In genomic region chr8:90954802-90955760, GRCm38 (mm10) we compare ENCODE assay signal across 8 mouse cellular contexts.
DNase-seq lines count a peak whose midpoint lies in the region; ATAC-seq lines count a peak whose summit lies in the region.

No protein-coding gene starts in this region.

- H3K9ac ChIP-seq in heart, embryonic 13.5 days = peak overlapping the region; percentile 88
- peak overlapping the region; percentile 56 for H3K9ac ChIP-seq in liver, embryonic 12.5 days
- H3K9ac ChIP-seq in stomach, embryonic 16.5 days (ENCODE audit: low read length) = peak overlapping the region; percentile 83

- peaks cover 4% of the 10 kb centered on the region; the same call in 1 of the 2 replicates for H3K4me1 ChIP-seq in brown adipose tissue, adult 24 weeks (ENCODE audit: control insufficient read depth, insufficient read depth, insufficient read length, low read length)
- peaks cover 22% of the 10 kb centered on the region for H3K4me1 ChIP-seq in heart, embryonic 13.5 days
- H3K4me1 ChIP-seq in liver, embryonic 12.5 days = peaks cover 14% of the 10 kb centered on the region; the same call in 1 of the 2 replicates
- H3K4me1 ChIP-seq in stomach, embryonic 16.5 days (ENCODE audit: control insufficient read depth, insufficient read depth, low read length) = peaks cover 15% of the 10 kb centered on the region

- peak overlapping the region; percentile 74 for H3K4me3 ChIP-seq in brown adipose tissue, adult 24 weeks (ENCODE audit: insufficient read depth, low read depth, low read length)
- H3K4me3 ChIP-seq in heart, embryonic 13.5 days = peak overlapping the region; percentile 67
- H3K4me3 ChIP-seq in liver, embryonic 12.5 days = peak overlapping the region; percentile 48
- H3K4me3 ChIP-seq in stomach, embryonic 16.5 days (replicated peaks; ENCODE audit: low read length) = peak overlapping the region; percentile 62

- ATAC-seq in CD4-positive, CD25-positive, alpha-beta regulatory T cell, adult 4 months = peak; percentile 89
- ATAC-seq in heart, embryonic 13.5 days (ENCODE audit: extremely low read depth, insufficient number of reproducible peaks, low FRiP score, low TSS enrichment) = peak; percentile 76; the same call in 1 of the 2 replicates
- peak; percentile 85 for ATAC-seq in liver, embryonic 12.5 days
- peak; percentile 89 for ATAC-seq in stomach, embryonic 16.5 days (ENCODE audit: insufficient read depth, low FRiP score)

- H3K36me3 ChIP-seq in heart, embryonic 13.5 days = 0 out of 2 replicates have a peak, but pooled peaks cover 7% of the 10 kb centered on the region
- peaks cover 6% of the 10 kb centered on the region for H3K36me3 ChIP-seq in liver, embryonic 12.5 days
- no peaks in the 10 kb centered on the region for H3K36me3 ChIP-seq in stomach, embryonic 16.5 days (ENCODE audit: control insufficient read depth, insufficient read depth, low read length)

- DNase-seq in fat pad, adult 2 months (ENCODE audit: extremely low read depth, low read depth, low spot score) = peak; percentile 28
- DNase-seq in kidney, postnatal 10 days = peak; percentile 83
- peak; percentile 84 for DNase-seq in neural tube, embryonic 10.5 days (ENCODE audit: extremely low spot score, low spot score)

- 4% methylated on average over 21 of the region's 21 CpGs for WGBS in heart, embryonic 13.5 days
- 12% methylated on average over 21 of the region's 21 CpGs for WGBS in liver, embryonic 12.5 days (ENCODE audit: insufficient replicate concordance)
- under 1% methylated on average over 21 of the region's 21 CpGs for WGBS in stomach, embryonic 16.5 days

- no peaks in the 10 kb centered on the region for H3K9me3 ChIP-seq in heart, embryonic 13.5 days
- H3K9me3 ChIP-seq in liver, embryonic 12.5 days (replicated peaks) = no peaks in the 10 kb centered on the region
- no peaks in the 10 kb centered on the region for H3K9me3 ChIP-seq in stomach, embryonic 16.5 days (replicated peaks; ENCODE audit: control insufficient read depth, low read length)

- peak overlapping the region; percentile 74 for H3K4me2 ChIP-seq in heart, embryonic 13.5 days
- H3K4me2 ChIP-seq in liver, embryonic 12.5 days = peak overlapping the region; percentile 69
- peak overlapping the region; percentile 80 for H3K4me2 ChIP-seq in stomach, embryonic 16.5 days (ENCODE audit: low read depth, low read length)

- H3K27ac ChIP-seq in brown adipose tissue, adult 24 weeks (replicated peaks; ENCODE audit: low read depth, low read length) = peak overlapping the region; percentile 97
- H3K27ac ChIP-seq in heart, embryonic 13.5 days (replicated peaks) = peak overlapping the region; percentile 97
- H3K27ac ChIP-seq in liver, embryonic 12.5 days = peak overlapping the region; percentile 80
- H3K27ac ChIP-seq in stomach, embryonic 16.5 days (ENCODE audit: low read length) = peak overlapping the region; percentile 98

- H3K27me3 ChIP-seq in heart, embryonic 13.5 days (replicated peaks) = no peaks in the 10 kb centered on the region
- no peaks in the 10 kb centered on the region for H3K27me3 ChIP-seq in liver, embryonic 12.5 days (replicated peaks)
- H3K27me3 ChIP-seq in stomach, embryonic 16.5 days (ENCODE audit: control insufficient read depth, insufficient read depth, low read length) = no peaks in the 10 kb centered on the region

Comparison
In these comparisons a context has a peak if more than half of its experiments do, and no peak if none do; other contexts are left out.
1. Peak in every context shown above with its lines: DNase-seq, ATAC-seq, H3K4me3 ChIP-seq and H3K27ac ChIP-seq.
2. DNase-seq: peak in every context shown above with its lines; median percentile 84 in neural tube, embryonic 10.5 days; 83 in kidney, postnatal 10 days; 28 in fat pad, adult 2 months.